Mouse (Mus musculus) thymus, postnatal 25 days (tissue): Measurements from ENCODE around the gene Zfp219.

ENCODE experiments used
- DNase-seq: peaks from one replicate; pipeline ENCODE4 v3.0.0; 2022

The Zfp219 gene

DNA sequence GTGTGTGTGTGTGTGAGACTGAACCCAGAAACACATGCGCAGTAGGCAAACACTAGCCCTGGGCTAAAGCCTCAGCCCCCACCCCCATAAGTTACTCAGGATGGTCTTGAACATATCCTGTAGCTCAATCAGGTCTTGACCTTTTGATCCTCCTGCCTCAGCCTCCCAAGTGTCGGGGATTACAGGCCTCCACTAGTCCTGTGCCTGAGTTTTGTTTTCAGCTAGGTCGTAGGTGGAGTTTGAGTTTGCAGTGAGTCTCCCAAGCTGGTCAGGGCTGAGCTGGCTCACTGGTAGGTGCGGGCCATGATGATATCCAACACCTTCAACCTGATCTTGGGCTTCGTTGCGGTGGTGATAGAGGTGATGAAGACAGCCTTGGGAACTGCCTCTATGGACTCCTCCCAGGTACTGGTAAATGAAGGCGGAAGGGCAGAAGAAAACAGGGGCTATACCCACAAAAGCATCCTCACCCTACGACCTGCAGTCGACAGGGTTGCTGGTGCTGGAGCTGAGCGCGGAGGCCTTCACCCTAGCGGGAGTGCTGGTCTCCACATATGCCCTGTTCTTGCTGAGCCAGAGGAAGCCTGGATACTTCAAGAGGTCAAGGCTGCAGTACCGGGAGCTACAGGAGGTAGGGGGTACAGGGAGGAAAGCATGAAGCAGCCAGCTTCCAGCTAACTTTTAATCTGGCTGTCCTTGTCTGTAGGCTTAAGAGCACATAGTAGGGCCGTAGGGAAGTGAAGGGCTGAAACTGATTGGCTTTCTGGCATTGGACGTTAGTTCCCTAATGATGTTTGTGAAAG, 2.1 kb downstream of the Zfp219 start:
- no peak for DNase-seq

- DNase-seq: no peak
Observed at GRCm38 (mm10) chr14:52017662-52018061, 2.9 kb downstream of the Zfp219 start.

GRCm38 (mm10) chr14:52016625-52017405, 3.7 kb downstream of the Zfp219 start:
- no peak for DNase-seq

- DNase-seq: no peak
Observed at GRCm38 (mm10) chr14:52015445-52016100, 5.0 kb downstream of the Zfp219 start, which contains the start of gene Tmem253. Gene Tmem253, plus strand, starts transcription at chr14:52015658.

DNA sequence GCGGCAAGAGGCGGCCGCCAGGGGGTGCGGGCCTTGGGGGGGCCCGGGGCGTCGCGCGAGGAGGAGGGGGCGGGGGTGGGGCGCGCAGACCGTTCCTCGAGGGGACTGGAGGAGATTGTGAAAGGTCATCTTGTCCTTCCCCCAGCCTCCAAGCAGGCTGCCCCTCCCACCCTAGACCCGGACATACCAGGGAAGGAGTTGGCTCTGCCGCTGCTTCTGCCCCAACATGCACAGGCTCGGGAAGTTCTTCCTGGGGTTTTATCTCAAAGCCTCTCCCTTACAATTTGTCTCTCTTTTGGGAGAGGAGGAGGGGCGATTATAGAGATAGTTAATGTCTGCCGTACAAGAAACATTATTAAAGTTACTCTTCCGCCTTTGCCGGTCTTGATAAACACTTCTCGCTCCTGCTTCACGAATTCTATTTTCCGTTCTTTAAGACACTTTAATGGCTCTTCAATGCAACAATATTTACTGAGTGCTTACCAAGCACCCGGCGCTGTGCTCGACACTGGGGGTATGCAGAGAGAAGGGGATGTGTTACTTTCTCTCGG, 5.7 kb downstream of the Zfp219 start:
- peak; percentile 50 for DNase-seq

- DNase-seq: no peak
Observed at GRCm38 (mm10) chr14:52014271-52014760, 6.2 kb downstream of the Zfp219 start.

- DNase-seq: peak; percentile 87
Observed at GRCm38 (mm10) chr14:52013771-52014219, 6.7 kb downstream of the Zfp219 start.

- no peak for DNase-seq
Observed at GRCm38 (mm10) chr14:52013021-52013610, 7.4 kb downstream of the Zfp219 start.

DNA sequence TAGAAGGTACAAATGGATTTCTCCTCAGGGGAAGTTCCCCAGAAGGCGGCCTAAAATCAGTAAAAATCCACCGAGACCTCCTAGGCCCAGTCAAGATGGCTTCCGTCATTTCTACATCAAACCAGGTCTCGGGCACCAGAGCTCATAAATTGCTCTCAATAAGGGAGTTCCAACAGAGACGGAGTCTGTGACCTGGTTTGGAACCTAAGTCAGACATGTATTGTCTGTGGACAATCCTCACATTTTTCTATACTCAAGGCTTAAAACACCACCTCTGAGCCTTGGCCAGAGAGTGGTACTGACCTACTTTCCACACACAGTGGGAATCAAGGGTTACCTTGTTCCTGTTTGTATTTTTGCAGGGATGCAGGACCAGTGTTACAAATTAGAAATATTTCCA, 8.0 kb downstream of the Zfp219 start:
- no peak for DNase-seq

DNA sequence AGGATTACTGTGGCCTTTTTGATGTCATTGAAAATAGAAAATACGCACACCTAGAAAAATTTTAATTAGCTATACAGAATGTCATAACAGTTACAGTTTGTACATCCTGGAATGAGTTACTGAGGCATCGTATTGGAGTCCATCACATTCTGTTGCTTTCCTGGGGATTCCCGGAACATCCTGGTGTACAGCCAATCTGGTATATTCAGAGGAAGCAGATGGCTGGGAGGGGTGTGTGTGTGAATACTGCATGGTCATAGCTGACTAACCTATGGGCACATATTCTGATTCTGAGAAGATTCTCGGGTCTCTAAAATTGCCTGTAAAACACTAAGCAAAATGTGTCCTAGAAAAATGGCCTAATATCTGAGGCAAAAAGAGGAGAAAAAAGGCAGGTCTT, 8.4 kb downstream of the Zfp219 start:
- DNase-seq: no peak

DNA sequence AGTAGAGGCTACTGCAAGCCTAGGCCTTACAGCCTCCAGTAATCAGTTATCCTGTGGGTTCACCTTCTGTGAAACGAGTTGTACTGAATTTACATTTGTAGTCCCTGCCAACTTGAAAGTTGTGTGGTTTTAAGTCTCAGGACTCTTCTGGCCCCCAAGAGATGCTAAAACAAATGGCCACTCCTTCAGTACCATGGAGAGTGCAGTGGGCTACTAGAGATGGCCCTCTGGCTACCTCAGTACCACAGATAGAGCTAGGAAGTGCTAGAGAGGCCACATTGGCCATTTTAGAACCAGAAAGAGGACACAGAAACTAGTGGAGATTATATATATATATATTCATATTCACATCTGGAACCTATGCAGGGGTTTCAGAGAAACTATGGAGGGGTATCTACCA, 8.8 kb downstream of the Zfp219 start:
- DNase-seq: no peak

DNA sequence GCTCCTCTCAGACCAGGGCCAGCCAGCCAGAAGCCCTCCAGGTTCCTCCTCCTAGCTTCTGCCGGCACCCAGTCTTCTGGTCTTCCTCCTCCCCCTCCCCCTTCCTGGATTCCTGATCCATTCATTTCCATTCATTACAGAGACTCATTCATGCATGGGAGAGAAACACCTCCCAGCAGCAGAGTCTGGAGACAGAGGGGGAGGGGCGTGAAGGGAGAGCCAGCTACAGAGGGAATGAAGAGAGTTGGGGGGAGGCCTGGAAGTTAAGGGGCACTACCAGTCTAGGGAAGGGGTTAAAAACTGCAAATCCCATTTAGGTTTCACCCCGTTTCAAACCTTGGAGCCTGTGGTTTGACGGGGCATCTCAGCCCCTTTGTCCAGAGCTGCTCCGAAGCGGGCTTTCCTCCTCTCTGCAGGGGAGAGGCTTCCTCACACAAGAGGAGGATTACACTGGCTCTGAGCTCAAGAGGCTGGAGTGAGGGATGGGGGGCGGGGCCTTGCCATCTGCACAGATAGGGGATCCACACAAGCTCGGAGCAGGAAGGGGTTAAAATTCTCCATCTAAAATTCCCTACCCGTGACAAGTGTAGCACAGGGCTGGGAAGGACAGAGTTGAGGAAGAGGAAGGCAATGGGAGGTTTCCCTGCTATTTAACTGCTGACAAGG, 10.0 kb downstream of the Zfp219 start:
- DNase-seq: no peak

DNA sequence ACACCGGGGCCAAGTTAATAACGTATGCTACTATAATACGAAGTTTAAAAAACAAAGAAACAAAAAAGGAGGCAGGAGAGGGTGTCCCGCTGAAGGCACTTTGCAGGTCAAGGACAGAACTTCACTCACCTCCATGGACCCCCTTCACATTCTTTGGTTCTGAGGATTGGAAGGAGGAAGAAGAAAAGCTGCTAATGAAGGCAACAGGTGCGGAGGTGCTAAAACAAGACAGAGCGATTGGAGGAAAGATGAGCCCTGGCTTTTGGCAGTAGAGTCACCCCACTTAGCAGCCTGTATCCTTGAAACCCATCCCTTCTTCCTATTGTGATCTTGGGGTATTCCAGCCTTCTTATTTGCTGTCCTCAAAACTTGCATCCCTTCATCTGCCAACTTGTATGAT, 10.7 kb downstream of the Zfp219 start:
- no peak for DNase-seq

DNA sequence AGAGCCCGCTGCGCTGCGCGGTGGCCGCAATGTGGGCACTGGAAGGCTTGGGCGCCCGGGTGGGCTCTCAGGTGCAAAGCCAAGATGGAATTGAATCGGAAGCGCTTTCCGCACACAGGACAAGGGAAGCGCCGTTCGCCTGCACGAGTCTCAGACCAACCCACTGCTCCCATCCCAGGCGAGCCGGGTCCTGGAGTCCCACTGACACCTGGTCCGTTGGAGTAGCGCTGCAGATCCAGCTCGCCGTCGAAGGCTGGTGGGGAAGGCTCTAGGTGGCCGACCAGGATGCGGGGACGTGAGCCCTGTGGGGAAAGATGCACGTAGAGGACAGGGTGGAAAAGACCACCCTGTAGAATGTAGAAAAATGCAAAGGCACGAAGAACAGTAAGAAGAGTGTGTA, 11.2 kb downstream of the Zfp219 start:
- DNase-seq: no peak

- DNase-seq: peak; percentile 97
Observed at GRCm38 (mm10) chr14:52008321-52009203, 12.0 kb downstream of the Zfp219 start.

- no peak for DNase-seq
Observed at GRCm38 (mm10) chr14:52006771-52007170, 13.8 kb downstream of the Zfp219 start.

DNA sequence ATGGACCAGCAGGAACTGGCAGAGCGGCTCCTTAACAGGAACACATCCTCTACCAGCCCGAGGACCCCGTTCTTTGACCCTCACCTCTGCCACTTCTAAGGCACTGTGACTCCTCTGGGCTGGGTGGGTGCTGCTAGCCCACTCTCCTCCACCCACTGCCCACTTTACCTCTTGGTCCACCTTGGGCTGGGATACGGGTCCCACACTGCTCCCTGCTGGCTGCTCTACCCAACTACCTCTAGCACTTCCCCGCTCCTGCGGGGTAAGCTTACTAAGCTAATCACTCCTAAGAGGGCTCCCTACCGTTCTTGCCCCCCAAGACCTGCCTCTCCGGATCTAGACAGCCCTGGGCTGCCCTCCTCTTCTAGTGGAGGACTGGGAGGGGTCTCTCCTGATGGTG, 14.3 kb downstream of the Zfp219 start:
- no peak for DNase-seq

DNA sequence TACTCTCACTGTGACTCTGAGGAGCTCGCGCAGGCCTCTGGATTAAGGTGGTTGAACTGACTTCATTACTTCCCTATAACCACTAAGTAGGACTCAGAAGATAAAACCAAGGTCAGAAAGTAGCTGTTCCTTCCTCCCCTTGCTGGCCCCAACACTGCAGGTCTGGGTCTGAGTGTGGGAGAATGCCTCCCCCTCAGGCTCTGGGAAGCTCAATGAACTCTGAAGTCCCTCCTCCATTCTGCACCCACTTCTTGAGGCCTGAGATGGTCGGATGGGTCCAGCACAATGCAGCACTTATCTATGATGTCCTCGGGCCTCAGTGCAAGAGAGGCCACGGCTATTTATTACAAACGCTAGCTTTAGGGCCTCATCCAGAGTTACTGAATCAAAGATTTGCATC, 14.9 kb downstream of the Zfp219 start:
- no peak for DNase-seq

DNA sequence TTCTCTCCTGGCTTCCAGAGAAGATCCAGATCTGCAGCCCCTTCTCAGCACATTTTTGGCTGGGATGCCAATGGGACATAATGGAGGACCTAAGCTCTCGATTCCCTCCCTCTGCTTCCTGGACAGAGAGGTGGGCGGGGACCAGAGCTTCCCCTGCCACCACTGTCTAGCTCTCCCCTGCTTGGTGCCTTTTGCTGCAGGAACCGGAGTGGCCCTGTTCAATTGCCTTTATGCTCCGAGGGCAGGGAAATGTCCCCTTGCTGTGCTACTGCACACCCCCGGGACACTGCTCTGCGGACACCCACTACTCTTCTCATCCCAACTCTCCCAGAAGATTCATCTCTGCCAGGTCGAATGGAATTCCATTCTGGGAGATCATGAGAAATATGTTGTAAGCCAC, 15.4 kb downstream of the Zfp219 start:
- no peak for DNase-seq

DNA sequence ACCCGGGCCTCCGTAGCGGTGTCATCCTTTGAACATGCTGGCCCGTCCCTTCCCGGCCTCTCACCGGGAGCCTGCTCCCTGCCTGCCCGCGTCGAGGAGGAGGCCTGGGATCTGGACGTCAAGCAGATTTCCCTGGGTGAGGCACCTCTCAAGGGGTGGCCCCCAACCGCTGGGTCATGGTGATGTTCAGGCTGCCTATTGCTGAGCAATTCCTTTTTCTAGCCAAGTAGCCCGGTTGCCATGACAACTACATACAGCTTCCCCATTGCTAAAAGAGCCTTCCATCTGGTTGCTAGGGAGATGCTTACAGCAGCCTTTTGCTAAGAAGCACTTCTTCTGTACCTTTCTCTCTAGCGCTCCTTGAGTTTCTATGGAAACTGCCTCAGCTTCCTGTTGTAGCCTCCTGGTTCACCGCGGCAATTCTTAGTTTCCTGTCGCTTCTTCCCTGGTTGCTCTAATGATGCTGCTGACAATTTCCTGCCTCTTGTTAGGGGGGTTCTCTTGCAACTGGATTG, 16.5 kb downstream of the Zfp219 start:
- DNase-seq: no peak

GRCm38 (mm10) chr14:51997483-51997882, 23.1 kb downstream of the Zfp219 start:
- DNase-seq: no peak
